Mouse (Mus musculus): ENCODE data around the gene Dkkl1. TPM values are rescaled to one million over a fixed set of nuclear protein-coding genes. Genes with fewer than 3 reads are reported as not detected.

Dkkl1 gene
- total RNA-seq, 1 experiment from 2014 or later, result 37.0 TPM

DNA sequence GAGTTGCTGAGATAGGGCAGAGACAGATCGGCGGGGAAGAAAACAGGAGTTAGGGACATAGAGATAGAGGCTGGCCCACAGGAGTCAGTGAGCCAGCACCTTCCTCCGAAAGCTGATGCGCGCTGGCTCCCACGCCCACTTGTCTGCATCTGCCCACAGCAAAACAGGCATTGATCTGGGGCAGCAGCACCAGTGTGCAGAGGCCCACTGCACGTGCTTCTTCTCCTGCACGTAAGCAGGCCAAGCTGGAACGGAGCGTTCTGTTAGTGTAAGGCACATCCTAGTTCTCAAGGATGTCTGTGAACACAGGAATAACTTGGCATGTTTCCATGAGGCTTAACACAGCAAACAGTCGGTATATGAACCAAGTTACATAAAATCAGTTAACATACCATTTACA is 13.0 kb downstream of the Dkkl1 start:
- ATAC-seq (replicated peaks in 1 of 2; ENCODE audit: insufficient read depth in 1 of 2, low FRiP score in 2 of 2, low TSS enrichment in 1 of 2, low read depth in 1 of 2, poor library complexity in 2 of 2, severe bottlenecking in 2 of 2), result no peak

DNA sequence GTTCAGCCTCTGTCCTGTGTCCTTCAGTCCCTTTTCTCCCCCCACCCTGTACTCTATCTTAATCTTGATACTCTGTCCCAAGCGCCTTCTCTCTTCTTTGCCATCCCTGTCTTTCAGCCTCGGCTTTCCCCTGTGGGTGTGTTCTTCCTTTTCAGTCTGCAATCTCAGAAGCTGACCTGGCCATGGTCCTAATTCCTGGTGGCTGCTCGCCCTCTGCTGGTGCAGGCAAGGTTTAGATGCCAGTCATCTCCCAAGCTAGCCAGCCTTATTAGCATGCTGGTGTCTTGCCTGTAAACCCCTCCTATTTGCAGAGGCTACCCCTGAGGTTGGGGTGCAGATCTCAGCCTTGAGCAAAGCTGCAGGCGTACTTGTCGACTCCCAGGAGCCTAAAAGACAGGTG is 13.5 kb downstream of the Dkkl1 start:
- peak; percentile 63 to 76; a peak in 2 of 4 replicates for ATAC-seq (replicated peaks in 1 of 2; ENCODE audit: insufficient read depth in 1 of 2, low FRiP score in 2 of 2, low TSS enrichment in 1 of 2, low read depth in 1 of 2, poor library complexity in 2 of 2, severe bottlenecking in 2 of 2)

DNA sequence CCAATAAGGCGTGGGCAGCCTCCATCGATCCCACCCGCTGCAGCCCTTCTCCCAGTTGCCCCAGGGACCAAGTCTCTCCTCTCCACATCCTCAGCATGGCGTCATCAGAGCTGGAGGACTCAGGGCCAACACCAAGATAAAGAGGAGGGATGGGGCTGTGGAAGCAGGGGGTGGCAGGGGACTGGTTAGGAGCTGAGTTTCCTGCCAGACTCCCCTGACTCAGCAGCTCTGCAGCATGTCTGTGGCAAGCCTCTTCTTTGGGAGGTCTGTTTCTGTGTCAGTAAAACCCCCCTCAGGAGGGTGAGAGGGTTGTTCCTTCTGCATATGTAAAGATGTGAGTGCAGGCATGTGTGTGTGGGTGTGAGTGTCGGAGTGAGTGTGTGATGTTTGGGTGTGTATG is 15.0 kb downstream of the Dkkl1 start:
- ATAC-seq (replicated peaks in 1 of 2; ENCODE audit: insufficient read depth in 1 of 2, low FRiP score in 2 of 2, low TSS enrichment in 1 of 2, low read depth in 1 of 2, poor library complexity in 2 of 2, severe bottlenecking in 2 of 2), result 0 out of 4 replicates have a peak, but pooled peaks of 1 of the 2 experiments have one; percentile 9

DNA sequence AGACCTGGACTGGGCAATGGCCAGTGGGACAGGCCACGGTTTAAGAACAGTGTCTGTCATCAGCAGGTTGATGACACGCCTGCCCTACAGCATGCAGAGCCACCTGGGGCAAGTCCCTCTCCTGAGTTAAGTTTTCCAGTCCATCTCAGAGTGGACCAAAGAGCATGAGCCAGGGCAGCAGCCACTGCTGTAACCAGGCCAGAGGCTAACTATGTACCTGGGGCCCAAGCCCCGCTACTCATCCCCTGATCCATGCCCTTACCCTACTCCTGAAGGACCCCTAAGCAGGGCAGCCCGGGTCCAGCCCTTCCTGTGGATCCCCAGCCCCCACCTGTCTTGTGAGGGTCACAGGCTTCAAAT is 15.8 kb downstream of the Dkkl1 start:
- no peak for ATAC-seq (replicated peaks in 1 of 2; ENCODE audit: insufficient read depth in 1 of 2, low FRiP score in 2 of 2, low TSS enrichment in 1 of 2, low read depth in 1 of 2, poor library complexity in 2 of 2, severe bottlenecking in 2 of 2)

DNA sequence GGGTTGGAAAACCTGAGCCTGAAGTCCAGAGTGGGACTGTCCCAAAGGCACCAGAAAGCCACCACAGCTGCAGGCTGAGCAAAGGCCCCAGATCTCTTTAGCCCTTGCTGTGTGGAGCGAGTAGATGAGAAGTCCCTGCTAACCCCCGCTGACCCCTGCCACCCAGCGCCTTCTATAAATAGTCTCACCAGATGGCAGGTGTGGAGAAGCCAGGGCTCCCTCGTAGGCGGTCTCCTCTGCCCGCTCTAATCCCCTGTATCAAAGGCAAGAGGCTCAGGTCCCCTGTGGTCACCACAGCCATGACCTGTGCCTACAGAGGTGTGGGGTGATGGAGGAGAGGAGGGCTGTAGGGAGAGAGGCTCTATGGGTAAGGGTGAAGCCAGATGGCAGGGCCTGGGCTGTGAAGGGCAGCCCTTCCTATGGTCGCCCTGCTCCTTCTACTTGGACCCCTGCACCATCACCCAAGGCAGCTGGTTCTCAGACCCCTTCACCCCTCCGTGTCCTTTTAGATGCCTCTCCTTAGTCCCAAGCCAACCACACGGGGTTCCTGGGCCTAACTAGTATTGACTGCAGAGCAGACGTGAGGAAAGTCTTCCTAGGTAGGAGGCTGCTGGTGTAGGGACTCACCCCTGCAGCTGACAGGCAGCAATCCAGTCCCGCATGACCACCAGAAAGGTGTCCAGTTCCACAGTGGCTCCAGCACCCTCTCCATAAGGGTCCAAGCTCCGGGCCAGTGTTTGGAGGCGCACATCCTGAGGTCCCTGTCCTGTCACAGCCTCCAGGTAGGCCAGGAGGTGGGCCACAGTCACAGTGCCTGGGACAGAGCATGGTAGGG is 16.4 kb downstream of the Dkkl1 start:
- ATAC-seq (replicated peaks in 1 of 2; ENCODE audit: insufficient read depth in 1 of 2, low FRiP score in 2 of 2, low TSS enrichment in 1 of 2, low read depth in 1 of 2, poor library complexity in 2 of 2, severe bottlenecking in 2 of 2), result no peak

DNA sequence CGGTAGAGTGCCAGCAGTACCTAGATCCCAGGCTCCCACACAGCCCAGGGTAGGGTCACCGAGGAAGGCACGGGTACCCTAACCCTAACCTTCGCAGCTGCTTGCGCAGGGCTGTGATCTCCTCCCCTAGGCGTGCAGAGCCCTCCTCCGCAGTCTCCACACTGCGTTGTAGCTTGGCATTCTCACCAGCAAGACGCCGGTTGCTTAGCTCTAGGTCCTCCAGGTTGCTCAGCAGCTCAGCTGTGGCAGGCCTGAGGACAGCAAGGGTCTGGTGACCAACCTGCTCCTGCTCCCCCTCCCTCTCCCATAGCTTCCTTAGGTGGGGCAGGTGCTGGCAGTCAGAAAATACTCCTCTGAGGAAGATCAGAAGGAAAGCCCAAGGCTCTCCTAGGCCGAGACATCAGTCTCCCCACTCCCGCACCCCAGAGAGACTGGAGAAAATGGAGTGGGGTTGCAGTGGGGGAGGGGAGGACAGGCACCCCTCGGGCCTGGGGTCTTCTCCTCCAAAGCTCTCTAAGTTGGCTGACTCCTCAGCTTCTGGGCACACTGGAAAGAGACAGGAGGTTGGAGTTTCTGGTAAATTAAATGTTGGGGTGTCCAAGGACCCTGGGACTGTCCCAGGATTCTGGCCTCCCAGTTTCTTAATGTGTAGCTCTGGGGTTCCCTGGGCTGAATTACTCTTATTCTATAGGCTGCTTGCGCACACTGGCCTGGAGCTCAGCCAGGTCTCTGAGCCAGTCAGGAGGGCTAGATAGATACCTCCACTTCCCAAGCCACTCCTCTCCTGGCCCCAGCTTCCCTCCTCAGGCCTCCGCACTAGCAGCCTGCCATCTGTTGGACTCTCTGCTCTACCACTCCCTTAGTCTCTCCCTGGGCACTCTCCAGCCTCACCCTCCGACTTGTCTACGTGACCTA is 17.8 kb downstream of the Dkkl1 start:
- ATAC-seq (replicated peaks in 1 of 2; ENCODE audit: insufficient read depth in 1 of 2, low FRiP score in 2 of 2, low TSS enrichment in 1 of 2, low read depth in 1 of 2, poor library complexity in 2 of 2, severe bottlenecking in 2 of 2), result no peak

DNA sequence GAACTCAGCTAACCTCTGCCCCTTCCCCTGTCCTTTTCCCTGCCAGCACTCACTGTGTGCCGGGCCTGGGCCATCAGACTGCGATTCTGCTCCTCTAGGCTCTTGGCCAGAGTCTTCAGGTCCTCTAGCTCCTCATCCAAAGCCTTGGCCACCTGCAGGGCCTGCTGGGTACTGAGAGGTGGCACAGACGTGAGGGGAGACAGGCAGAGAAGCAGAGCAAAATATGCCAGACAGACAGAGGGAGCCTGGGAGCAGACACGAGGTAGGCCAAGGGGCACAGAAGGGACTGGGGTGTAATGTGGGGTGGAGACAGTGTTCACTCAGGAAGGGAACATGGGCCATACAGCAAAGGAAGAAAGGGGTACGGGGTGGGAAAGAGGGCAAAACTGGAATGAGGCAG is 18.5 kb downstream of the Dkkl1 start:
- ATAC-seq (replicated peaks in 1 of 2; ENCODE audit: insufficient read depth in 1 of 2, low FRiP score in 2 of 2, low TSS enrichment in 1 of 2, low read depth in 1 of 2, poor library complexity in 2 of 2, severe bottlenecking in 2 of 2), result no peak

DNA sequence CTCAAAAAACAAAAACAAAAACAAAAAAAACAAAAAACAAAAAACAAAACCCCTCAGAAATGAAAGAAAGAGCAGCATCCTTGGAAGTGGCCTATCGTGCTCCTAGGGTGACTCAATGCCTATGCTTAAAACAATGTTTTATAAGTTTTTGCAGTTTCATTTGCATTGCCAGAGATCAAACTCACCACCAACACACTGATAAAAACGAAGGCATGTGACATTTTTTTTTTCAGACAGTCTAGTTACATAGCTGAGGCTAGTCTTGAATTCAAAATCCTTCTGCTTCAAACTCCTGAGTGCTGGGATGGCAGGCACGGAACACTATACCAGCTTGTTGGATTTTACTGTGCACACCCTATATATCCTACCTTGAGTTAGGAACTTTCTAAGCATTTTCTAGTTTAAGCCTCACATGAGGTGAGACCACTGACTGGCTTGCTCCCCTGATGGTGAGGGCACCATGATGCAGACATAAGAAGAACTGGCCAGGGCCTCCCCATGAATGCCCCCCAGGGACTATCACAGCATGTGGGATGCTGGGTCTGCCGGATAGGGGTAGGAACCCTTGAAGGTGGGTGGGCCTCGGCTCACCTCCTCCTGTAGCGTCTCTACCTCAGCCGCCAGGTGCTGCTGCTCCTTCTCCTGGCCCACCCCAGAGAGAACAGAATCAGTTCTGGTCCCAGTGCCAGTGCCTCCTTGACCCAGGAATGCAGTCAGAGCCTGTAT is 19.2 kb downstream of the Dkkl1 start:
- no peak for ATAC-seq (replicated peaks in 1 of 2; ENCODE audit: insufficient read depth in 1 of 2, low FRiP score in 2 of 2, low TSS enrichment in 1 of 2, low read depth in 1 of 2, poor library complexity in 2 of 2, severe bottlenecking in 2 of 2)

DNA sequence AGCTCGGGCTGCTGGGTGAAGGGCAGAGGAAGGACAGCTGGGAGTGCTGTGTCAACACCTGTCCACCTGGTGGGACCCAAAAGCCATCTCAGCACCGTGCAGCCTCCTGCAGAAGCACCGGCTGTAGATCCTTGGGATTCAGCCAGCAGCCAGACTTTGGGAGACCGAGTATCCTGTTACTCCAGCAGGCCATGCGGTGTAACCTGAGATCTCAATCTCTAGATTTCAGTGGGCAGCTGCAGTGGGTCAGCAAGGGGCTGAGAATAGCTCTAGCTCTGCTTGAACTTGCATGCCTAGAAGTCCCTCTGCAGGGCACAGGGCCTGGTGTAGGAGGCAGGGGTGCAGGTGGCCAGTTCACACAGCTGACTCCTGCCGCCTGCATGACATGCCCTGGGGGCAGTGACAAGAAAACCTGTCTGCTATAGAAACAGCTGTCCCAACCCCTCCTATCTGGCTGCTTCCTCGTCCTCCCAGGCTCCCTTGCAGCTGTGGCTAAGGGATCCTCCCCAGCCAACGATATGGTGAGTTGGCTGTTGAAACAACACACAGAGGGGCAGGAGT is 20.1 kb downstream of the Dkkl1 start:
- no peak for ATAC-seq (replicated peaks in 1 of 2; ENCODE audit: insufficient read depth in 1 of 2, low FRiP score in 2 of 2, low TSS enrichment in 1 of 2, low read depth in 1 of 2, poor library complexity in 2 of 2, severe bottlenecking in 2 of 2)

DNA sequence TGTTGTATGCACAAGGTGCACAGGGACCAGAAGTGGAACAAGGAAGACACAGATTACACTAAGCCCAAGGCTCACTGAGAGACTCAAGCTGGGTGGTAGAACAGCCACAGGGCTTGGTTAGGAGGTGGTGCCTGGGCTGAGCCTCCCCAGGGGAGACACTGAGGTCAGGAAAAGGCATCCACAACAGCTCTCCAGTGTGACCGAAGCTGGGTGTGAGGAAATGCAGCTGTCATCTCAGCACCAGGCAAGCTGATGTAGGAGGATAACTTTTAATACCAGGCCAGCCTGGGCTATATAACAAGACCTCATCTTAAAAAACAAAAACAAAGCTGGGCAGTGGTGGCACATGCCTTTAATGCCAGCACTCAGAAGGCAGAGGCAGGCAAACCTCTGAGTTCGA is 20.8 kb downstream of the Dkkl1 start:
- no peak for ATAC-seq (replicated peaks in 1 of 2; ENCODE audit: insufficient read depth in 1 of 2, low FRiP score in 2 of 2, low TSS enrichment in 1 of 2, low read depth in 1 of 2, poor library complexity in 2 of 2, severe bottlenecking in 2 of 2)

DNA sequence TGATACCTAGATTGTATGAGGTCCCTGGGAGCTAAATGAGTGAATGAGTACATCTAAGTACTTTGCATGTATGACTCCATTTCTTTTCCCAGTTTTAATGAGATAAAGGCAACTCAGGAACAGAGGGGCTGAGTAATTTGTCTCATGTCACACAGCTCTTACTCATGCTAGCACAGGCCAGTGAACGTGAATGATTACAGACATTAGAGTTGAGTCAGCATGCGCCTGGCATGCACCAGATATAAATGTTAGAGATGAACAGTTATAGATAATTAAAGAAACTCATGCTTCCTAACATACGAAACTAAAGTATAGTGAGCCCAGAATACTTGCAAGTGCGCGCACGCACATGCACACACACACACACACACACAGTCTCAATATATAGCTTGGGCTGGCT is 21.8 kb downstream of the Dkkl1 start:
- ATAC-seq (replicated peaks in 1 of 2; ENCODE audit: insufficient read depth in 1 of 2, low FRiP score in 2 of 2, low TSS enrichment in 1 of 2, low read depth in 1 of 2, poor library complexity in 2 of 2, severe bottlenecking in 2 of 2), result no peak

DNA sequence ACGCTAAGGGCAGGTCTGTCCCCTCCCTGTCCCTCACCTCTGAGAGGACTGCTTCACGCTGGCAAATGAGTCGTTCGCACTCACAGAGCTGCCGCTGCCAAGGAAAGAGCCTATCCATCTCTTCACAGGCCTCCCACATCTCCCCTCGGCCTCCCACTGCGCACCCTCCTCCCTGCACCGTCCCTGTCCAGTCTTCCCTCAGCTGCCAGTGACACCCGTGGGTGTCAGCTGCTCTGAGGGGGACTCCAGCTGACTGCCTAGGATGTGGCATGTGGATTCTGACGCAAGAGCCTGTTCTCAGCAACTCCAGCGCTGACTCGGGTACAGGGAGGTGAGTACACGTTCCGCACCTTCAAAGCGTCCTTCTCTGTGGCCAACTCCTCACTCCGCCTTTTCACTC is 22.3 kb downstream of the Dkkl1 start:
- ATAC-seq (replicated peaks in 1 of 2; ENCODE audit: insufficient read depth in 1 of 2, low FRiP score in 2 of 2, low TSS enrichment in 1 of 2, low read depth in 1 of 2, poor library complexity in 2 of 2, severe bottlenecking in 2 of 2), result no peak

DNA sequence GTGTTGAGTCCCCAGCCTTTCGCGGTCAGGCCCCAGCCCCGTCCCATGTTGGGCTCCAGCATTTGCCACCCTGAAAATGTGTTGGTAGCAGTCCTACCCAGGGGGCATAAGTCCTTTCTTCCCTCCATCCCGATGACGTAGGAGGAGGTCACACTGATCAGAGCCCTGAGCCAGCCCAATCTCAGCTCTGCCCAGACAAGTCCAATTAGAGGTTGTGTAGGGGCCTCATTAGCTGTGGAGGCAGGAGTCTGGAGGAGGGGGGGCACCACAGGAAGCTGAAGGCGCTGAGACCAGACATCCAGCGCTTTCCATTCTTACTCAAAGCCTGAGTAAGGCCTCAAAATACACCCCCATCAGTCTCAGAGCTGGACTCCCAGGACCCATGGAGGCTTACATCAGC is 26.0 kb downstream of the Dkkl1 start:
- no peak for ATAC-seq (replicated peaks in 1 of 2; ENCODE audit: insufficient read depth in 1 of 2, low FRiP score in 2 of 2, low TSS enrichment in 1 of 2, low read depth in 1 of 2, poor library complexity in 2 of 2, severe bottlenecking in 2 of 2)

DNA sequence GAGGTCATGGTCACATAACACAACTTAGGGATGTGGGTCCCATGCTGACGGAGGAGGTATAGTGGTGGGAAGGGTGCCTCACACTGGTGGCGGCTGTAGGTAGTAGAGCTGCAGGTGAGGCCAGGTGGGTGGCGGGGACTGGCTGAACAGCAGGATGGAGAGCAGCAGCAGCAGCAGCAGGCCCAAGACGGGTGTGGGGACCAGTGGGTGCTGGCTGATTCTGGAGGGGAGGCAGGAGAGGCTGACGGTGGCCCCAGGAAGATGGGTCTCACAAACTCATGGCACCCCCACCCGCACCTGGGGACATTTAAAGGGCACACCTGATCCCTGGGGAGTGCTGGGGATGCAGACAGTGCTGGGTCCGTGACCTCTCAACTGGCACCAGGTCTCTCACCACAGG is 28.3 kb downstream of the Dkkl1 start:
- no peak for ATAC-seq (replicated peaks in 1 of 2; ENCODE audit: insufficient read depth in 1 of 2, low FRiP score in 2 of 2, low TSS enrichment in 1 of 2, low read depth in 1 of 2, poor library complexity in 2 of 2, severe bottlenecking in 2 of 2)

DNA sequence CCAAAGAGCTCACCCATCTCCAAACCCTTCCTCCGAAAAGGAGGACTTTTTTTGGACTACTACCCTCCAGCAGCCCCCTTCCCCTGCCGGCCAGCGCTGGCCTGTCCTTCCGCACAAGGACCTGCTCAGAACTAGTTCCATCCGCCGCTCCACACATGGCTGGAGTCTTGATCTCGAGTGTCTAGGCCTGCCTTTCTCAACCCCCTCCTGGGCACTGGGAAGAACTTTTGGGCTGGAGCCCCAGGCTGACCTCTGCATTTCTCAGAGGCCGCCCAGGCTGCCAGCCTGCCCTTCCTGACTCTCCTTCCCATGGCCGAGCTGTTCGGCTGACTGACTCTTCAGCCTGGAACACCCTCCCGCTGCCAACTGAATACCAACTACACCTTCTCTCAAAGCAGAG is 29.3 kb downstream of the Dkkl1 start:
- ATAC-seq (replicated peaks in 1 of 2; ENCODE audit: insufficient read depth in 1 of 2, low FRiP score in 2 of 2, low TSS enrichment in 1 of 2, low read depth in 1 of 2, poor library complexity in 2 of 2, severe bottlenecking in 2 of 2), result peak; percentile 2 to 3; a peak in 1 of 4 replicates

DNA sequence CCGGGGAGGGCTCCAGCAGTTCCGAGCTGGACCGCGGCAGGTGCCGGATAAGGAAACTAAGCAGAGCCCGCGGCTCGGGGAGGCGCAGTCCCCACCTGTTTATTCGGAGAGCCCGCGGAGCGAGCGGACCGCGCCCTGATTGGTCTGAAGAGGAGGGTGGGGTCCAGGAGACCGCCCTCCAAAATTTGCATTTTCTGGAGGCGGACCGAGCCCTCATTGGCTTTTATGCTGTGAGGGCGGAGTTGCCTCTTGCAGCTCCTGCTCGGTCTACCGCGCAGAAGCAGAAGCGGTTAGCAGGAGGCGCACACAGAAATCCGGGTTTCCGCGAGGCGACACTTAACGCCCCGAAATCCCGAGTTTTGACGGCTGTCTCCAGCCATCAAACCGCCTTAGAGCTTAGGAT is 29.7 kb downstream of the Dkkl1 start:
- peak; percentile 93 to 97 for ATAC-seq (replicated peaks in 1 of 2; ENCODE audit: insufficient read depth in 1 of 2, low FRiP score in 2 of 2, low TSS enrichment in 1 of 2, low read depth in 1 of 2, poor library complexity in 2 of 2, severe bottlenecking in 2 of 2)

DNA sequence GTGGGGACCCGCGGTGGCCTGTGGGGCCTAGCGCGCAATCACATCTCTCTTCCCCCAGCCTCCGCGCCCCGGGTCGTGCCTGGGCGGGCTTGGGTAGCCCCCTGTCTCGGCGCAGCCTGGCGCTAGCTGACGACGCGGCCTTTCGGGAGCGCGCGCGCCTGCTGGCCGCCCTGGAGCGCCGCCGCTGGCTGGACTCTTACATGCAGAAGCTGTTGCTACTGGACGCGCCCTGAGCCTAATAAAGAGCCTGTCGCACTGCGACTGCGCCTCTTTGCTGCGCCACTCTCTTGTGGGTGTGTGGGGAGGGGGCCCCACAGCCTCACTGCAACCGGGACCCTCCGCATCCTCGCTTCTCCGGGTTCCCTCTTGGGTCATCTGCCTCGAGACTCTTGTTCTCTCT is 30.4 kb downstream of the Dkkl1 start:
- ATAC-seq (replicated peaks in 1 of 2; ENCODE audit: insufficient read depth in 1 of 2, low FRiP score in 2 of 2, low TSS enrichment in 1 of 2, low read depth in 1 of 2, poor library complexity in 2 of 2, severe bottlenecking in 2 of 2), result no peak

Measured in hematopoietic stem cell, adult 5-6 weeks (primary cell).